Mouse (Mus musculus): ENCODE measurements around the gene C8a.

- no peak for TF ChIP-seq CTCF (IDR thresholded peaks at IDR 0.05; ENCODE audit: low read depth)
- TF ChIP-seq EP300 (IDR thresholded peaks at IDR 0.05; ENCODE audit: low read depth) = no peak
Measured at GRCm38 (mm10) chr4:104918017-104918416, 41.8 kb upstream of the C8a start.
